Mouse (Mus musculus): ENCODE results near the gene Ralbp1.

The Ralbp1 gene

GRCm38 (mm10) chr17:65885697-65886529, at the start of gene Ralbp1:
TSS of gene Ralbp1 (minus strand) at chr17:65885798.
- peak in 1 of 2 experiments; percentile 13 for DNase-seq

DNA sequence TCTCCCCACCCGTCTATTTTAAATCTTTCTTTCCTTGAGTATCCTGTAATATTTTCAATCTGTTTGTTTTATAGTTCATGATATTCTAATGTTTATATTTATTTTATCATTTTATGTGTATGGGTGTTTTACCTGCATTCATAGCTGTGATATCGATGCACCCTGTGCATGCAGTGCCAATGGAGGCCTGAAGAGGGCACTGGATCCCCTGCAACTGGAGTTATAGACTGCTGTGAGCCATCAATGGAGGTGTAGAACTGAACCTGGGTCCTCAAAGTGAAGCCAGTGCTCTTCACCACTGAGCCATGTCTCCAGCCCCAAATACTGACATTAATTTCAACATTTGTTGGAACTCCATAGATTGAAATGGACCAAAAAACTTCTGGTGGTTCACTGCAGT, 48.1 kb upstream of the Ralbp1 start:
- DNase-seq = no peak

GRCm38 (mm10) chr17:65931525-65931924, 45.9 kb upstream of the Ralbp1 start:
- no peak for DNase-seq

DNA sequence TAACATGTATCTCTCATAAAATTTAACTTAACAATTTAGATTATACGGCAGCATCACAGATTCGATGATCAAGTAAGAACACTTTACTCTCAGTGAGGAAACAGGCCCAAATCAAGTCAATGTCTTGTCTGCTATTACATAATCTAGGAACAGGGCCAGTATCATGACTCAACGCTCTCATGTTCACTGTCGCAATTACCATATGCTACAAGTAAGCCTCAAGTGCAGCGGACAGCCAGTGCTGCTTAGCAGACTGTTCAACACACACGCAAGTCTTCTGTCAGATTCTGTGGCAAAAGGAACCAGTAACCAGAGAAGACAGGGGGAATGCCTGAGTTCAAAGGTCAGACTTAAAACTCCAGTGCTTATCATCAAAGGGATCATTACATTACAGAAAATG, 45.4 kb upstream of the Ralbp1 start:
- DNase-seq = no peak

DNA sequence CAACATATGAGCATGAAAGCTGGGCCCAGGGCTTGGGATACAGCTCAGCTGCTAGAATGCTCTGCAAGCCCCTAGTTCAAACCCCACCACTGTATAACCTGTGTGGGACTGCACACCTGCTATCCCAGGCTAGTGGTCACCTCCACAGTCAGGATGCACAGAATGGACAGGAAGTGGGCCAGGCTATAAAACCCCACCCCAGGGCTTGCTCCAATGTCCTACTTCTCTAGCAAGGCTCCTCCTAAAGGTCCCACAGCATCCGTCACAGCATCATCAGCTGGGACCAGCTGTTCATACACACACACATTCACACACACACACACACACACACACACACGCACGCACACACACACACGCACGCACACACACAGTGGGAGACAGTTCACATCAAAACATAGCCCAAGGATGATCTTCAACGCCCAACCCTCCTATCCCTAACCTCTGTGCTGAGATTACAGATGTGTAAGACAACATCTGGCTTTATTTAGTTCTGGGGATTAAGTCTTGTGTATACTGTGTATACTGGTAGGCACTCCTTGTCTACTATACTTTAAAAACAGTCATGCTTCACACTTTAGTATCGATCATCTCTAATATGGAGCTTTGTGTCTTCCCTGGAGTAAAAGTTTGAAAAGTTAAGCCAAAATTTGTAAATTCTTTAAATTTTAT, 44.7 kb upstream of the Ralbp1 start:
- DNase-seq = no peak

DNA sequence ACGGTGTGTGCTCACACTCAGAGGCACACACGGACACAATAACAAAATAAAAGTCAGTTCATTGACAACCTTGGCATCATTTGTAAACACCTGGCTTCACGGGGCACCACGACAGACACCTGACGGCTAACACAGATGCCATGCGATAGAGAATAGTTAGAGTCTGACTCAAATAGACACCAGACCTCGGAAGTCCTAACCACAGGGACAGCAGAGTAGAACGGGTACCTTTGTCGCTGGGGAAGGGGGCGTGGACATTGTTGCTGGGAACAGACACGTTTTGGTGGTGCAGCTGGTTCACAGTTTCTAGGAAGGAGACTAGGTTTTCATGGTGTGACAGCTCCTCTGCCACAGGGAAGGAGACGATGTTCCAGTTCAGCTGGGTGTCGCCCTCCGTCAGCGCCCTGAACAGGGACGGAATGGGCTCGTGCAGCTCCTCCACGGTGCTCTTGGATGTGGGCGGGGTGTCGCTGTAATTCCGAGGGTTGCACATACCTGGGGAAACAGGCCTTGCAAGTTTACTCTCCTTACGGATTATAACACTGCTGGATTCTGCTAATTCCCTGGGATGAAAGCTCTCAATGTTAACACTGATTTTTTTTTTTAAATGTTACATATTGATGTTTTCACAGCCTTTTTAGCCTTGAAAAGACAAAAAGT, 43.9 kb upstream of the Ralbp1 start:
- DNase-seq = peak in 1 of 2 experiments; percentile 34

DNA sequence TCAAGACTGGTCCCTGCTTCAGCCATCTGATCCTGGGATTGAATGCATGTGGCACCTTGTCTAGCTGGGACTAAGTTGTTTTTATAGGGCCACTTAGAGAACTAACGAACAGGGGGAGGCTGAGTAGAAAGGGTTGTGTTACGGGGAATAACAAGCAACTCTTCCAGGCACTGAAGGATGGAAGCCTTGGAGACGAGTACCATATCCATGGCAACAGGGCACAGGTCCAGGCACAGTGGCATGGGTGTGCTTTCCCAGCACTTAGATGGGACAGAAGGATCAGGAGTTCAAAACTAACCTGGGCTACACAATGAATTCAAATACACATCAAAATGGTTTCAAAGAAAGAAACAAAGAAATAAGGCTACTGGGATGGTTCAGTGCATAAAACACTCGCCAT, 41.5 kb upstream of the Ralbp1 start:
- no peak for DNase-seq

GRCm38 (mm10) chr17:65924218-65924617, 38.6 kb upstream of the Ralbp1 start:
- DNase-seq = no peak

DNA sequence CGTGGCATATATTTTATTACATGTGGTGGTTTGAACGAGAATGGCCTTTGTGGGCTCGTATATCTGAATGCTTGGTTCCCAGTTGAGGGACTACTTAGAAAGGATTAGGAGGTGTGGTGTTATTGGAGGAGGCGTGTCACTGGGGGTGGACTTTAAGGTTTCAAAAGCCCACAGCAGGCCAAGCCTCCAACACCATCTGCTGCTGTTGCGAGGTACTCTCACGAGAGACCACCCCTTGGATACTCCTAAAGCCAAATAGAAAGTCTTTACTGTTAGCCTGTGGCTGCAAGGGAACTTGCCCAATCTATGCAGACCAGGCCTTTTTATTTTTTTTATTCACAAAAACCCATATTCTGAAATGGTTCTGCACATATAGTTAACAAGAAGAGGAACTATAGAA, 36.4 kb upstream of the Ralbp1 start:
- no peak for DNase-seq

DNA sequence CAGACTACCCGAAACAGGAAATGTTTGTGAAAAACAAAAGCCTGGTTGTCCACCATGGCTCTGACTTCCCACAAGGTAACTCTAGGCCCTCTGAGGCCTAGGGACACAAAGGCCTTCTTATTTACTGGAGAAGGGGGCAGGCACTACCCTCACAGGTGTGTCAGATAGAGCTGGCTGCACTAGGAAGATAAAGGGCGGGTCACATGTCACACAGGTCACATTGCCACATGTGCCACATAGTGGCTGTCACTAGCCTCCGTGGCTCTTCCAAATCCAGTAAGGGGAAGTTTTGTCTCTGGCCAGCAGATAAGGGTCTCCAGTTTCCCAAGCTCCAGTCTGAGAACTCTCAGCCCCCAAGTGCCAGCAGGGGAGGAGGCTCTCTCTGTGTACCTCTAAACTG, 33.6 kb upstream of the Ralbp1 start:
- DNase-seq = no peak

DNA sequence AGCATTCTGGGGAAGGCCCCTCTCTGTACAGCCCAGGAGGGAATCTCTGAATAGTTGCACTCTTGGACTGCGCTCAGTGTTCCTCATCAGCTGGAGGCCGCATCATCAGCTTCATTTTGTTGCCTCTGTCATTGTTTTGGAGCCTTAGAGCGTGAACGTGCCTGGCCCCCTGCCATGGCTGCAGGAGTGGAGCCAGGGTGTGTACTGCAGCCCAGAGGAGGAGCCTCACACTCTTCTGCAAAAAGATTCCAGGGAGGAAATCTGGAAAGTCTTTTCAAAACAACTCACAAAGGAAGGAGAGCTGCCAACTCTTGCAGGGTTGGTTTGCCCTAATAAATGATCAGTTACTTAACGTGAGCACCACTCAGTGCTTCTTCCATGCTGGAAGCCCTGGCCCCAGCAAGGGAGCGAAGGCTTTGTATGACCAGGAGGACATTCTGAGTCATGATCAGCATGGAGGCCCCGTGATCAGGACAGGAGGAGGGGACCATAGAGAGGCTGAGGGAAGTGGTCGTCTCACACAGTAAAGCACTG, 30.6 kb upstream of the Ralbp1 start:
- peak; percentile 87 to 89 for DNase-seq

GRCm38 (mm10) chr17:65914083-65914482, 28.5 kb upstream of the Ralbp1 start:
- DNase-seq = peak in 1 of 2 experiments; percentile 27

- no peak for DNase-seq
These were observed 26.6 kb upstream of the Ralbp1 start for GRCm38 (mm10) chr17:65912202-65912601.

- no peak for DNase-seq
These were observed 25.9 kb upstream of the Ralbp1 start for GRCm38 (mm10) chr17:65911285-65912069.

- no peak for DNase-seq
These were observed 22.7 kb upstream of the Ralbp1 start for GRCm38 (mm10) chr17:65908270-65908669.

DNA sequence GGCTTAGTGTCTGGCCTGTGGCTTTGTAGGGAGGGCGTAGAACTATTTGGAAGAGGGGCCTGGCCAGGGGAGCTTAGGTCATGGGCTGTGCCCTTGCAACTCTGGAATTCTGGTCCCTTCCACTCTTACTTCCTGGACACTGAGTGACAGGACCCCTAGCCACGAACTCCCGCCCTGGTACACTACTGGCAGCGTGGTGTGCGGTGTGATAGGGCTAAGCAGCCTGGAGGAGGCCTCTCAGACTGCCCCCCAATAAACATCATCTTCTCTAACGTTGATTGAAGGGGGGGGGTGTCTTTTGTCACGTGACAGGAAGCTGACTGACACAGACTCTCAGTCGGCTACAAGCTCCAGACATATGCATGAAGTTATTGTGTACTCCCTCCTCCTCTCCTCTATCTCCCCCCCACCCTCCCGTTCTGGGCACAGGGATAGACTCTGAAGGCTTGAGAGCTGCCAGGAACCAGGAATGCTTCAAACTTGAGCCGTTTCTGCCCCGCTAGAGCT, 21.4 kb upstream of the Ralbp1 start:
- DNase-seq = peak in 1 of 2 experiments; percentile 9

DNA sequence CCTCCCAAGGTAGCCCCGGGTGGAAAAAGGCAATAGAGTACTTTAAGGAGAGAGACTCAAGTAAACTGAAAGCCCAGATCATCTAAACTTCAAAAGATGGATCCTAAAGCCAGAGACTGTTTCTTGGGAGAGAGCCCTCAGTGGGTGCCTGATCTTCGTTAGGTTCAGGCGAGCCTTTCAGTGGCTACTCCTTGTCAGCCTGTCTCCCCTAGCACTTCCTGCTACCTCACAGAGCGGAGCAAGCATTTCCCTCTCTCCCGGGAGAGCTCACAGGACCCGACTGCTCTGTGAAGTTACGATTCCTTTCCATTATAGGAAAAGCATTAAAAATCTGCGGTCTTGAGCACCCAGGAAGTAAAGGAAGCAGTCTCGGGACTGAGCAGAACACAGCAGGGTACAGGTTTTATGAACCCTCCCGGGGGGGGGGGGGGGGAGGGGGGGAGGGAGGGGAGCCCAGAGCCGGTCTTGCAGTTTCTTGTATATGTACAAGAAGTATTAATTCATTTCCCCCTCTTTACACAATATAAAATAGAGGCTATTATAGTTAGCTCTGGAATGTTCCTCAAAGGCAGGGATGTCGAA, 20.8 kb upstream of the Ralbp1 start:
- no peak for DNase-seq

DNA sequence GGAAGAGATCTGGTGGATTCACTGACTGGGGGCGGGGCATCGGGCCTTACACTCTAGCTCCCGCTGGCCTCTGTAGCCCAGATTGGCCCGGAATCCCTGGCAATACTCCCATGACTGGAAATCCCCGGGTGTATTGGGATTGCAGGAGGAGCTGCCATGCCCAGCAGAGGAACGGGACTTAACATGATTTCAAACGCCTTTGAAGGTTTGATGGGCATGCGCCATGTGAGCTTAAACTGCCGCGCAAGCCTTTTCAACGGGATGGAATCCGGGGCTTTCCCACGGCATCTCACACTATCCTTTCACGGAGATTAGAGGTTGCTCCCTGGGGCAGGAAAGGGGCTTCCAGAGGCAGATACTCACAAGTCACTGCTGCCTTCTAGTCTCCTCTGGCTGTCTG, 19.6 kb upstream of the Ralbp1 start:
- DNase-seq = no peak

GRCm38 (mm10) chr17:65903826-65904225, 18.2 kb upstream of the Ralbp1 start:
- DNase-seq = no peak

DNA sequence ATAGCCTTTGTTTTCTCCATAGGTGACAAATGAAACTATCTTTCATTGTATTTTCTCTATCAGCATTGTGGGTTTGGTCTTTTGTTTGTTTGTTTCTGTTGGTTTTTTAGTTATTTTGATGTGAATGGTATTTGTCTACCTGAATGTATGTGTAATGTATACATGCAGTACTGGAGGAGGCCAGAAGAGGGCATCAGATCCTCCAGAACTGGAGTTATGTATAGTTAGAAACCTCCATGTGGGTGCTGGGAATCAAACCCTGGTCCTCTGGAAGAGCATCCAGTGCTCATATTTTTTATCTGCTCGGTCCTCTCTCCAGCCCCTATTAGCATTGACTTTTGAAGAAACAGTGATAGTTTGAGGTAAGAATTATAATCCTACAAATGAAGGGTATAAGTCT, 17.4 kb upstream of the Ralbp1 start:
- no peak for DNase-seq

DNA sequence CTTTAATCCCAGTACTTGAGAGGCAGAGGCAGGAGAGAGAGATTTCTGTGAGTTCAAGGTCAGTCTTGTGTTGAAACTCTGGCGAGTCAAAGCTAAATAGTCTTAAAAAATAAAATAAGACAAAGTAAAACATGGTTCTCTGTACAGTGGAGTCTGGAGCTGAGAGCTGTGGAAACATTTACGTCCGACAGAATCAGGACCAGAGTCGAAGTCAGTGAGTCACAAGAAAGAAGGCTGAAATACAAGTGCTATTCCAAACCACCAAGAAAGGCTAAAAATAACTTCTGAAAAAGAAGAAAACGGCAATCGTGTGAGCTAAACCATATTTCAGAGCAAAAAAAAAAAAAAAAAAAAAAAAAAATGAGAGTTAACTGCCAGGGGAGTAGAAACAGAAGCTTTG, 16.7 kb upstream of the Ralbp1 start:
- no peak for DNase-seq

DNA sequence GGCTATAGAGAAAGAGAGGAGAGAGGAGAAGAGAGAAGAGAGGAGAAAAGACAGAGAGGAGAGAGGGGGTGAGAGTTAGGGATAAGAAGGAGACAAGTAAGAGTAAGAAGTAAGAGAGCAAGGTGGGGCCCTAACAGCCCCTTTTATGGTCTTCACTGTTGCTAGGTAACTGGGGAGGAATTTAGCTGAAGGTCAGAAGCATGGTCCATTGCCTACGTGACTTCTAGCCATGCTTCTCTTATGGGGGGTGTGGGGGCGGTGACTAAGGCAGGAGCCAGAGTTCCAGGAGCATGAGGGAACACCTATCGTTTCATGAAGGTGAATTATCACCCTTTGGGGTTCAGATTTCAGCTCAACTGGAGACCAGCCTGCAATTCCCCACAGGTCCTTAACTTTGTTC, 10.4 kb upstream of the Ralbp1 start:
- DNase-seq = no peak
